Mouse (Mus musculus) ES-Bruce4 (cell line): ENCODE results near the gene Cpe. TPM values are rescaled to one million over a fixed set of nuclear protein-coding genes. Genes with fewer than 3 reads are reported as not detected.

ENCODE experiments used
- H3K27ac ChIP-seq: 2 replicates; pipeline ENCODE4 v1.5.1; 2012; ENCODE audit warnings: low read length, inconsistent platforms; ENCODE audit not compliant: insufficient read depth
- H3K27me3 ChIP-seq: 2 replicates; pipeline ENCODE4 v1.6.1; 2012; ENCODE audit warnings: mild to moderate bottlenecking, low read length, inconsistent platforms; ENCODE audit not compliant: control insufficient read depth, poor library complexity, insufficient read depth, severe bottlenecking
- H3K36me3 ChIP-seq: 2 replicates; pipeline ENCODE4 v1.6.1; 2012; ENCODE audit warnings: inconsistent platforms, mild to moderate bottlenecking, low read length, moderate library complexity; ENCODE audit not compliant: control insufficient read depth, poor library complexity, insufficient read depth, severe bottlenecking
- H3K4me1 ChIP-seq: one replicate; pipeline ENCODE4 v1.8.1; 2011; ENCODE audit warnings: low read length; ENCODE audit not compliant: control insufficient read depth, insufficient read depth
- H3K4me3 ChIP-seq: 2 replicates; pipeline ENCODE4 v1.5.1; 2011; ENCODE audit warnings: low read depth, mild to moderate bottlenecking, low read length
- H3K9ac ChIP-seq: 2 replicates; pipeline ENCODE4 v1.6.1; 2012; ENCODE audit warnings: low read depth, mild to moderate bottlenecking, inconsistent platforms; ENCODE audit not compliant: poor library complexity, severe bottlenecking
- H3K9me3 ChIP-seq: replicated peaks from 2 replicates; pipeline ENCODE4 v1.6.1; 2012; ENCODE audit warnings: mild to moderate bottlenecking, low read length, inconsistent platforms; ENCODE audit not compliant: control insufficient read depth, poor library complexity, insufficient read depth, severe bottlenecking
- CTCF ChIP-seq: IDR thresholded peaks from one replicate; pipeline ENCODE4 v1.8.1; 2011; ENCODE audit warnings: low read depth, low read length
- EP300 ChIP-seq: IDR thresholded peaks from 2 replicates; pipeline ENCODE4 v1.6.1; 2011; ENCODE audit warnings: low read depth, low read length; ENCODE audit not compliant: insufficient read depth
- POLR2A ChIP-seq: IDR thresholded peaks from one replicate; pipeline ENCODE4 v1.8.1; 2011; ENCODE audit warnings: low read length; ENCODE audit not compliant: insufficient read depth
- polyA plus RNA-seq: library from polyadenylated mRNA; stranded (reverse); fragments of >200 nt; gene quantifications from 2 replicates; pipeline ENCODE4 v1.2.4, GENCODE M21; 2011; ENCODE audit warnings: low read depth; ENCODE audit not compliant: missing spikeins, insufficient read depth, insufficient read length

The Cpe gene
- polyA plus RNA-seq, 1 experiment, result 24.7 TPM

- no peak overlapping the region for H3K27ac ChIP-seq
- H3K4me3 ChIP-seq, result no peak overlapping the region
- H3K4me1 ChIP-seq, result no peaks in the 10 kb centered on the region
- TF ChIP-seq EP300, result no peak
- TF ChIP-seq POLR2A, result no peak
- no peak for TF ChIP-seq CTCF
- no peaks in the 10 kb centered on the region for H3K36me3 ChIP-seq
- no peaks in the 10 kb centered on the region for H3K27me3 ChIP-seq
- H3K9me3 ChIP-seq, result no peaks in the 10 kb centered on the region
- H3K9ac ChIP-seq, result no peak overlapping the region
These were observed 44.8 kb downstream of the Cpe start for GRCm38 (mm10) chr8:64648063-64648462.

DNA sequence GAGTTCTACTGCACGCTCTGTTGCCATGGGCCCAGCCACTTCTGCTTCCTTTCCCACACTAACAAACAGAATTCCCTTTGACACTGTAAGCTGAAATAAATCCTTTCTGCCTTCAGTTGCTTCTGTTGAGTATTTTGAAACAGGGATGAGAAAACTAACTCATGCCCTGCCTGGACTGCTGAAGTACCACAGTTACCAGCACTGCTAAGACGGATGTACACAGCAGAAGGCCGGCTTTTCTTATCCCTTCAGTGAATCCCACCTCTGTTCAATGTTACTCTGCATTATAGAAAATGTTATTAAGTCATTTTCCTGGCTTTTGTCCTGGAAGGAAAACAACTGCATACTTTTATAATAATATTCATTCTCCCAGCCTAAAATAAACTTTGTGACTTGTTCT lies 45.7 kb downstream of the Cpe start:
- H3K36me3 ChIP-seq, result no peaks in the 10 kb centered on the region
- H3K9me3 ChIP-seq, result no peaks in the 10 kb centered on the region
- TF ChIP-seq POLR2A (no peak), CTCF (no peak), EP300 (no peak)
- H3K27me3 ChIP-seq, result no peaks in the 10 kb centered on the region
- H3K27ac ChIP-seq, result no peak overlapping the region
- H3K4me1 ChIP-seq, result no peaks in the 10 kb centered on the region
- H3K4me3 ChIP-seq, result no peak overlapping the region
- no peak overlapping the region for H3K9ac ChIP-seq

GRCm38 (mm10) chr8:64646421-64646820 lies 46.4 kb downstream of the Cpe start:
- no peak overlapping the region for H3K27ac ChIP-seq
- H3K4me1 ChIP-seq, result no peaks in the 10 kb centered on the region
- H3K9me3 ChIP-seq, result no peaks in the 10 kb centered on the region
- TF ChIP-seq POLR2A, result no peak
- no peak for TF ChIP-seq CTCF
- no peak for TF ChIP-seq EP300
- H3K4me3 ChIP-seq, result no peak overlapping the region
- H3K9ac ChIP-seq, result no peak overlapping the region
- H3K27me3 ChIP-seq, result no peaks in the 10 kb centered on the region
- H3K36me3 ChIP-seq, result no peaks in the 10 kb centered on the region

GRCm38 (mm10) chr8:64644108-64645005 lies 48.5 kb downstream of the Cpe start:
- Histone ChIP-seq H3K4me1 (no peaks in the 10 kb centered on the region), H3K9me3 (no peaks in the 10 kb centered on the region), H3K4me3 (no peak overlapping the region), H3K9ac (no peak overlapping the region), H3K27ac (no peak overlapping the region), H3K36me3 (no peaks in the 10 kb centered on the region), H3K27me3 (no peaks in the 10 kb centered on the region)
- no peak for TF ChIP-seq POLR2A
- no peak for TF ChIP-seq EP300
- TF ChIP-seq CTCF, result no peak

DNA sequence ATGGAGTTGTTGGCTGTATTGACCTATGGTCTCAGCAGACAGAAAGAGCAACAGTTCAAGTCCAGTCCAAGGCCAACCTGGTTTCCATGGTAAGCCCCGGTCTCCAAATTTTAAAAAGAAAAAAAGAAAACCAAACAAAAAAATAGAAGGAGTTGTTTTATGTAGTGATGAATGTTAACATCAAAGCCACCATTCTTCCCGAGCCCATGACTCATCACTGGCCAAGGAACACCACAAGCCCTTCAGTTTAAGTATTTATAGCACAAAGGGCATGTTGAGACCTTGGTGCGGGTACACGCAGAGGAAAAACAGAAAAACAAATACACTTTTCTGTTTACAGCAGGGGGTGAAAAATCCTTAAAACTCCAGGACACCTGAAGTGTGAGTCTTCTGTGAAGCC lies 49.5 kb downstream of the Cpe start:
- Histone ChIP-seq H3K4me3 (no peak overlapping the region), H3K27ac (no peak overlapping the region), H3K4me1 (no peaks in the 10 kb centered on the region), H3K9me3 (no peaks in the 10 kb centered on the region), H3K9ac (no peak overlapping the region), H3K36me3 (no peaks in the 10 kb centered on the region), H3K27me3 (no peaks in the 10 kb centered on the region)
- TF ChIP-seq POLR2A (no peak), CTCF (no peak), EP300 (no peak)

GRCm38 (mm10) chr8:64642799-64643198 lies 50.1 kb downstream of the Cpe start:
- no peaks in the 10 kb centered on the region for H3K27me3 ChIP-seq
- no peaks in the 10 kb centered on the region for H3K36me3 ChIP-seq
- no peaks in the 10 kb centered on the region for H3K9me3 ChIP-seq
- H3K4me3 ChIP-seq, result no peak overlapping the region
- H3K27ac ChIP-seq, result no peak overlapping the region
- no peaks in the 10 kb centered on the region for H3K4me1 ChIP-seq
- TF ChIP-seq CTCF (no peak), POLR2A (no peak), EP300 (no peak)
- no peak overlapping the region for H3K9ac ChIP-seq
